Mouse (Mus musculus): ENCODE results near the gene Actr5. TPM values are rescaled to one million over a fixed set of nuclear protein-coding genes. Genes with fewer than 3 reads are reported as not detected.
A peak's percentile ranks its signal among the peaks of the same experiment; 100 is the strongest.

Gene Actr5
- polyA plus RNA-seq, 1 experiment from 2014 or later, result 9.7 TPM

DNA sequence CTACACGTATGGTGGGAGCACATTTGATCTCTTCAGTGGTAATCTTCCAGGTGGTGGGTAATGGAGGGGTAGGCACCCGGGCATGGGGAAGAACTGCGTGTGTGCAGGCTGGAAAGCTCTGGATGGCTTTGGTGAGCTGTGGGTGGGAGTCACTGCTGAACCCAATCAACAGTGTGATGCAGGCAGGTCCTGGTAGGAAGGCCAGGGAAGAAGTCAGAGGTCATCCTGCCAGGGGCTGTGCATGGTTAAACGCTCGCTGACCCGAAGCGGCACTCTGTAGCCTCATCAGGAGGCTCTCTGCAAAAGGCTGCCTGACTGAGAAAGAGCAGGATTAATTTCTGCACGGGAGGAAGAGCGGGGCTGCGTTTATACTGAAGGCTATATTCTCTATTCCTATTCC is 45.9 kb downstream of the Actr5 start:
- Histone ChIP-seq H3K27ac (ENCODE audit: low read length) (peak overlapping the region; percentile 60), H3K9me3 (ENCODE audit: low read length) (no peaks in the 10 kb centered on the region), H3K4me3 (ENCODE audit: low read length) (no peak overlapping the region), H3K9ac (replicated peaks; ENCODE audit: low read length) (no peak overlapping the region), H3K4me1 (ENCODE audit: insufficient read depth, low read length) (peaks cover 63% of the 10 kb centered on the region), H3K36me3 (ENCODE audit: insufficient read depth, low read length) (no peaks in the 10 kb centered on the region), H3K4me2 (replicated peaks; ENCODE audit: low read depth, low read length) (peak overlapping the region; percentile 3; the same call in 1 of the 2 replicates), H3K27me3 (ENCODE audit: insufficient read depth, low read length) (peaks cover 24% of the 10 kb centered on the region)
- peak; percentile 66 for ATAC-seq (ENCODE audit: low FRiP score, low TSS enrichment)
- WGBS, result 29% methylated on average over 10 of the region's 10 CpGs

DNA sequence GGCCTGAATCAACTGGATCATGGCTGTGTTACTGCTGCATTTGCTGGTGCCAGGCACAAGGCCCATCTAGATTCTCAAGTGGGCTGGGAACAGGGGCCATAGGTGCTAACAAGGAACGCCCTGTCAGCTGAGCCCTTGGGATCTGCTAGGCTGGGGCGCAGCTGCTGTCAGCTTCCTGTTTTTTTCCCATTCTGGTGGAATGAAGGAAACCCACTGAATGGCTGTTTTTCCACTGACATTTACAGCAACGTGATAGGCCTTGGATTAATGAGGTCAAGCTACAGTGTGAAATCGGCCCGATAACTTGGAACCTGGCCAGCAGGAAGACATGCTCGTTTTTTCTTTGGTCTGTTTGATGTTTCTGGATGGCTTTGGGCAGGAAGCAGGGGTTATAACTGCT is 48.1 kb downstream of the Actr5 start:
- ATAC-seq (ENCODE audit: low FRiP score, low TSS enrichment), result peak; percentile 39; the same call in 1 of the 2 replicates
- WGBS, result 4% methylated on average over 6 of the region's 6 CpGs
- H3K36me3 ChIP-seq (ENCODE audit: insufficient read depth, low read length), result no peaks in the 10 kb centered on the region
- H3K27me3 ChIP-seq (ENCODE audit: insufficient read depth, low read length), result peaks cover 11% of the 10 kb centered on the region
- H3K9me3 ChIP-seq (ENCODE audit: low read length), result no peaks in the 10 kb centered on the region
- peaks cover 54% of the 10 kb centered on the region for H3K4me1 ChIP-seq (ENCODE audit: insufficient read depth, low read length)
- no peak overlapping the region for H3K4me2 ChIP-seq (replicated peaks; ENCODE audit: low read depth, low read length)
- no peak overlapping the region for H3K4me3 ChIP-seq (ENCODE audit: low read length)
- peak overlapping the region; percentile 74 for H3K27ac ChIP-seq (ENCODE audit: low read length)
- no peak overlapping the region for H3K9ac ChIP-seq (replicated peaks; ENCODE audit: low read length)

GRCm38 (mm10) chr2:158673493-158673892 is 48.8 kb downstream of the Actr5 start:
- Histone ChIP-seq H3K9me3 (ENCODE audit: low read length) (no peaks in the 10 kb centered on the region), H3K36me3 (ENCODE audit: insufficient read depth, low read length) (no peaks in the 10 kb centered on the region), H3K4me3 (ENCODE audit: low read length) (no peak overlapping the region), H3K27me3 (ENCODE audit: insufficient read depth, low read length) (peaks cover 11% of the 10 kb centered on the region), H3K4me2 (replicated peaks; ENCODE audit: low read depth, low read length) (no peak overlapping the region), H3K9ac (replicated peaks; ENCODE audit: low read length) (no peak overlapping the region), H3K4me1 (ENCODE audit: insufficient read depth, low read length) (peaks cover 47% of the 10 kb centered on the region), H3K27ac (ENCODE audit: low read length) (peak overlapping the region; percentile 68; the same call in 1 of the 2 replicates)
- ATAC-seq (ENCODE audit: low FRiP score, low TSS enrichment), result no peak
- 61% methylated on average over 4 of the region's 4 CpGs for WGBS

- peaks cover 42% of the 10 kb centered on the region for H3K4me1 ChIP-seq (ENCODE audit: insufficient read depth, low read length)
- no peak overlapping the region for H3K9ac ChIP-seq (replicated peaks; ENCODE audit: low read length)
- H3K9me3 ChIP-seq (ENCODE audit: low read length), result no peaks in the 10 kb centered on the region
- H3K36me3 ChIP-seq (ENCODE audit: insufficient read depth, low read length), result no peaks in the 10 kb centered on the region
- no peak overlapping the region for H3K4me3 ChIP-seq (ENCODE audit: low read length)
- 75% methylated on average over 6 of the region's 6 CpGs for WGBS
- no peak for ATAC-seq (ENCODE audit: low FRiP score, low TSS enrichment)
- H3K27ac ChIP-seq (ENCODE audit: low read length), result no peak overlapping the region
- no peak overlapping the region for H3K4me2 ChIP-seq (replicated peaks; ENCODE audit: low read depth, low read length)
- H3K27me3 ChIP-seq (ENCODE audit: insufficient read depth, low read length), result peaks cover 5% of the 10 kb centered on the region
These were observed 49.4 kb downstream of the Actr5 start for GRCm38 (mm10) chr2:158674131-158674530.

- WGBS, result 79% methylated on average over 7 of the region's 7 CpGs
- ATAC-seq (ENCODE audit: low FRiP score, low TSS enrichment), result no peak
- no peaks in the 10 kb centered on the region for H3K36me3 ChIP-seq (ENCODE audit: insufficient read depth, low read length)
- H3K9ac ChIP-seq (replicated peaks; ENCODE audit: low read length), result no peak overlapping the region
- H3K27me3 ChIP-seq (ENCODE audit: insufficient read depth, low read length), result 0 out of 2 replicates have a peak, but pooled peaks cover under 1% of the 10 kb centered on the region
- H3K4me3 ChIP-seq (ENCODE audit: low read length), result no peak overlapping the region
- no peak overlapping the region for H3K27ac ChIP-seq (ENCODE audit: low read length)
- H3K9me3 ChIP-seq (ENCODE audit: low read length), result no peaks in the 10 kb centered on the region
- H3K4me2 ChIP-seq (replicated peaks; ENCODE audit: low read depth, low read length), result no peak overlapping the region
- peaks cover 36% of the 10 kb centered on the region for H3K4me1 ChIP-seq (ENCODE audit: insufficient read depth, low read length)
These were observed 50.1 kb downstream of the Actr5 start for GRCm38 (mm10) chr2:158674759-158675158.

GRCm38 (mm10) chr2:158675161-158675560 is 50.5 kb downstream of the Actr5 start:
- H3K4me1 ChIP-seq (ENCODE audit: insufficient read depth, low read length), result peaks cover 32% of the 10 kb centered on the region
- 69% methylated on average over 6 of the region's 6 CpGs for WGBS
- H3K36me3 ChIP-seq (ENCODE audit: insufficient read depth, low read length), result no peaks in the 10 kb centered on the region
- no peaks in the 10 kb centered on the region for H3K9me3 ChIP-seq (ENCODE audit: low read length)
- no peak for ATAC-seq (ENCODE audit: low FRiP score, low TSS enrichment)
- H3K9ac ChIP-seq (replicated peaks; ENCODE audit: low read length), result no peak overlapping the region
- H3K4me2 ChIP-seq (replicated peaks; ENCODE audit: low read depth, low read length), result no peak overlapping the region
- H3K4me3 ChIP-seq (ENCODE audit: low read length), result no peak overlapping the region
- no peaks in the 10 kb centered on the region for H3K27me3 ChIP-seq (ENCODE audit: insufficient read depth, low read length)
- H3K27ac ChIP-seq (ENCODE audit: low read length), result no peak overlapping the region

GRCm38 (mm10) chr2:158675907-158676533 is 51.3 kb downstream of the Actr5 start:
- WGBS, result 91% methylated on average over 12 of the region's 12 CpGs
- no peaks in the 10 kb centered on the region for H3K36me3 ChIP-seq (ENCODE audit: insufficient read depth, low read length)
- no peaks in the 10 kb centered on the region for H3K9me3 ChIP-seq (ENCODE audit: low read length)
- no peak for ATAC-seq (ENCODE audit: low FRiP score, low TSS enrichment)
- H3K4me2 ChIP-seq (replicated peaks; ENCODE audit: low read depth, low read length), result no peak overlapping the region
- H3K4me3 ChIP-seq (ENCODE audit: low read length), result no peak overlapping the region
- no peaks in the 10 kb centered on the region for H3K27me3 ChIP-seq (ENCODE audit: insufficient read depth, low read length)
- no peak overlapping the region for H3K27ac ChIP-seq (ENCODE audit: low read length)
- peaks cover 24% of the 10 kb centered on the region for H3K4me1 ChIP-seq (ENCODE audit: insufficient read depth, low read length)
- H3K9ac ChIP-seq (replicated peaks; ENCODE audit: low read length), result no peak overlapping the region

DNA sequence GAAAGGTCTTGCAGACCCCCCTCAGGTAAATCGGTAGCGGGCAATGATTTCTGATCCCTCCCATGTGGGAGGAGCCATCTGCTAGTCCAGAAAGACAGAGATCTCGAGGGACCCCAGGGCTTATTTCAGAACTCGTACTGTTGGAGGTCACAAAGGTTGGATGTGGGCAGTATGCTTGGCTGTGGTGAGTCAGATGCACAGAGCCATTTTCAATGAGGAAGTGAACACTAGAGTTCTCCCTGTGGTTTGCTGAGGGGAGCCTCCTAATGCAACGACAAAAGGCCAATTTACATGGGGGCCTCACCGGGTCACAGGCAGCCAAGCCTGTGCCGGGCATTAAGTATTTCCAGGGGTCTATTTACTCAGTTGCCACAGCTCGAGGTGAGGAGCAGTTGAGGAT is 53.3 kb downstream of the Actr5 start:
- no peaks in the 10 kb centered on the region for H3K27me3 ChIP-seq (ENCODE audit: insufficient read depth, low read length)
- no peak for ATAC-seq (ENCODE audit: low FRiP score, low TSS enrichment)
- 52% methylated on average over 8 of the region's 8 CpGs for WGBS
- no peak overlapping the region for H3K4me2 ChIP-seq (replicated peaks; ENCODE audit: low read depth, low read length)
- H3K4me3 ChIP-seq (ENCODE audit: low read length), result no peak overlapping the region
- peaks cover 22% of the 10 kb centered on the region for H3K4me1 ChIP-seq (ENCODE audit: insufficient read depth, low read length)
- no peak overlapping the region for H3K27ac ChIP-seq (ENCODE audit: low read length)
- H3K9ac ChIP-seq (replicated peaks; ENCODE audit: low read length), result no peak overlapping the region
- no peaks in the 10 kb centered on the region for H3K9me3 ChIP-seq (ENCODE audit: low read length)
- H3K36me3 ChIP-seq (ENCODE audit: insufficient read depth, low read length), result no peaks in the 10 kb centered on the region

- Histone ChIP-seq H3K4me3 (ENCODE audit: low read length) (no peak overlapping the region), H3K9me3 (ENCODE audit: low read length) (no peaks in the 10 kb centered on the region), H3K4me1 (ENCODE audit: insufficient read depth, low read length) (peaks cover 18% of the 10 kb centered on the region), H3K36me3 (ENCODE audit: insufficient read depth, low read length) (no peaks in the 10 kb centered on the region), H3K27ac (ENCODE audit: low read length) (no peak overlapping the region), H3K4me2 (replicated peaks; ENCODE audit: low read depth, low read length) (no peak overlapping the region), H3K27me3 (ENCODE audit: insufficient read depth, low read length) (no peaks in the 10 kb centered on the region), H3K9ac (replicated peaks; ENCODE audit: low read length) (no peak overlapping the region)
- ATAC-seq (ENCODE audit: low FRiP score, low TSS enrichment), result no peak
- 94% methylated on average over 7 of the region's 7 CpGs for WGBS
These were observed 54.4 kb downstream of the Actr5 start for GRCm38 (mm10) chr2:158679091-158679490.

DNA sequence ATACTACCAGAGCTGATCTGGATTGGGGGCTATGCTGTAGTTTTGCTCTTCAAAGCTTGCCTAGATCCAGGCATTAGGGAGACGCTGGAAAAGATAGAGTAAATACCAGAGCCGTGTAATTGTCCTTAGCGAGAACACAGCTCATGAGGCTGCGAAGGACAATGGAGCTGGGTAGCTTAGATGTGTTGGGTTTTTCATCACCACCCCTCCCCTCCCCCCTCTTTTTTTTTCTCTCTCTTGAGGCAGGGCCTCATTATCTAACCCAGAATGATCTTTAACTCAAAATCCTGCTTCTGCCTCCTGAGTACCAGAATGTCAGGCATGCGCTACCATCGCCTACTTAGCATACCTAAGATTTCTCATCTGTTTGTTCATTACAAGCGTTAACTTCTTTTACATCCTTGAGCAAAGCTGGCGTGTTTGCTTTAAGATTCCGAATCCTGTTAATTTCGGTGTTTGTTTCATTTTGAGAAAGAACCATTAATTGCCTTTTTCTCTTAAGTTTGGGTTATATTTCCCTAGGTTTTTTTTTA is 55.7 kb downstream of the Actr5 start:
- ATAC-seq (ENCODE audit: low FRiP score, low TSS enrichment), result no peak
- Histone ChIP-seq H3K27ac (ENCODE audit: low read length) (no peak overlapping the region), H3K4me3 (ENCODE audit: low read length) (no peak overlapping the region), H3K9me3 (ENCODE audit: low read length) (no peaks in the 10 kb centered on the region), H3K4me2 (replicated peaks; ENCODE audit: low read depth, low read length) (no peak overlapping the region), H3K27me3 (ENCODE audit: insufficient read depth, low read length) (no peaks in the 10 kb centered on the region), H3K9ac (replicated peaks; ENCODE audit: low read length) (no peak overlapping the region), H3K36me3 (ENCODE audit: insufficient read depth, low read length) (no peaks in the 10 kb centered on the region), H3K4me1 (ENCODE audit: insufficient read depth, low read length) (peaks cover 26% of the 10 kb centered on the region)
- 81% methylated on average over 10 of the region's 10 CpGs for WGBS

Data from kidney, embryonic 16.5 days (tissue).